In the genomic region with DNA sequence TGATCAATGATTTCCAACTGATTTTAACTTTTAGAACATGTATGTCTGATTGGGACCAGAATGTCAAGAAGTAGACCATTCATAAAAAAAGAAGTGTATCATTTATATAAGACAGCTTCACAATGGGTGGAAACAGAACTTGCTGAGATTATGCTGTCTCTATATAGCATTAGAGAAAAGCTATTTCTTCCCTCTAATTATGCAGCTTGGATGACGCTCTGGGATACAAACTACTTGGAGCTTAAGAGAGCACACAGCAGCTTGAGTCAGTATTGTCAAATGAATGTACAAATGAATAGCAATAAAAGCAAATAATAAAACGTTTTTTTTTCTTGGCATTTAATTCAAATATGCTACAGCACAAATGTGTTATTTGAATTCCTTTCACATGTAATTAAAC, we compare ENCODE assay signal across 26 mouse cellular contexts.
"Had no signal": no experiment of that assay in that cellular context is flagged by ENCODE, and none has a peak within 500 bp of the region (broad histone marks: within the 10 kb centered on the region; RNA-seq: fewer than 3 reads in every experiment).

No protein-coding gene starts in this region.

- H3K4me2 ChIP-seq: heart, embryonic 12.5 days; hindbrain, embryonic 12.5 days; hindbrain, embryonic 14.5 days; intestine, embryonic 15.5 days; limb, embryonic 13.5 days; limb, embryonic 15.5 days; liver, embryonic 12.5 days had no signal

- H3K9me3 ChIP-seq: heart, embryonic 10.5 days; heart, embryonic 12.5 days; hindbrain, embryonic 10.5 days; hindbrain, embryonic 12.5 days; intestine, embryonic 15.5 days; limb, embryonic 13.5 days; limb, embryonic 15.5 days; liver, embryonic 12.5 days had no signal

- H3K27me3 ChIP-seq: heart, embryonic 12.5 days; hindbrain, embryonic 12.5 days; intestine, embryonic 15.5 days; limb, embryonic 13.5 days; limb, embryonic 15.5 days; liver, embryonic 12.5 days had no signal

- H3K9ac ChIP-seq: heart, embryonic 12.5 days; hindbrain, embryonic 12.5 days; hindbrain, embryonic 14.5 days; intestine, embryonic 15.5 days; limb, embryonic 13.5 days; limb, embryonic 15.5 days; liver, embryonic 12.5 days; liver, embryonic 14.5 days had no signal

- DNase-seq: gastrocnemius, adult 2 months; gastrocnemius, postnatal 10 days; gastrocnemius, postnatal 25 days; heart, adult 18-20 months; heart, postnatal 10 days; heart, postnatal 4 days; kidney, adult 18-20 months; kidney, adult 8-10 months; kidney, postnatal 10 days; kidney, postnatal 36 days; layer of hippocampus, adult 9-11 months; layer of hippocampus, postnatal 36 days; left cerebral cortex, postnatal 4 days had no signal

- H3K4me3 ChIP-seq: gastrocnemius, adult 2 months; heart, embryonic 10.5 days; heart, embryonic 12.5 days; hindbrain, embryonic 10.5 days; hindbrain, embryonic 12.5 days; intestine, embryonic 15.5 days; limb, embryonic 13.5 days; limb, embryonic 15.5 days; liver, embryonic 12.5 days had no signal

- H3K4me1 ChIP-seq: heart, embryonic 10.5 days; heart, embryonic 12.5 days; hindbrain, embryonic 10.5 days; hindbrain, embryonic 12.5 days; intestine, embryonic 15.5 days; limb, embryonic 13.5 days; limb, embryonic 15.5 days; liver, embryonic 12.5 days had no signal

- H3K36me3 ChIP-seq: heart, embryonic 10.5 days; heart, embryonic 12.5 days; hindbrain, embryonic 10.5 days; hindbrain, embryonic 12.5 days; intestine, embryonic 15.5 days; limb, embryonic 13.5 days; limb, embryonic 15.5 days; liver, embryonic 12.5 days had no signal

- H3K27ac ChIP-seq: gastrocnemius, adult 2 months; heart, embryonic 10.5 days; hindbrain, embryonic 10.5 days; hindbrain, embryonic 12.5 days; hindbrain, embryonic 14.5 days; intestine, embryonic 15.5 days; limb, embryonic 13.5 days; limb, embryonic 15.5 days; liver, embryonic 12.5 days; liver, embryonic 14.5 days had no signal

- ATAC-seq: hindbrain, embryonic 16.5 days; inflammation-experienced regulatory T-cells, adult 6 months; intestine, embryonic 15.5 days; intestine, postnatal 0 days; liver, embryonic 12.5 days had no signal
